Mouse (Mus musculus): Measurements from ENCODE around the gene Cyp2s1.

DNA sequence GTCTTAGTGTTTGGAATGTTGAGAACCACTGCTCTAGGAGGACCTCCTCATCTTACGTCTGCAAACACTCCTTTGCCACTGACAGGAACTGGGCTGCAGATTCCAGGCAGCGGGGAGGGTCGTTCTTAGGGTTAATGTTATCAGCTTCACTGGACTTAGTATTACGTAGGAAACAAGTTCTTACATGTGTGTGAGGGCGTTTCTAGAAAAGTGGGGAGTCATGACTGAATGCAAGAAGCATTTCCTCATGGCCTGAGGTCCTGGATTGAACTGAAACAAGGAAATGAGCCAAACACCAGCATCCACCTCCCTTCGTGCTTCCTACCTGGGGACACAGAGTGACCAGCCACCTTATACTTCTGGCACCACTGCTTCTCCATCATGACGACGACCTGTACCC is 27.7 kb upstream of the Cyp2s1 start:
- TF ChIP-seq CTCF (IDR thresholded peaks at IDR 0.05; ENCODE audit: extremely low read depth, insufficient read depth, low read length) (no peak), POLR2A (IDR thresholded peaks at IDR 0.05; ENCODE audit: extremely low read depth, insufficient read depth, low read length) (no peak)

Measured in cortical plate, adult 2 months (tissue).